Mouse (Mus musculus) lung, embryonic 14.5 days (tissue): Measurements from ENCODE around the gene Prx. TPM values are rescaled to one million over a fixed set of nuclear protein-coding genes. Genes with fewer than 3 reads are reported as not detected.

Source experiments
- ATAC-seq: fragments of 200-750 bp; cut with Nextera tagmentation; 2 replicates; pipeline ENCODE4 v1.8.0; 2017; ENCODE audit warnings: mild to moderate bottlenecking, moderate TSS enrichment, moderate library complexity; ENCODE audit not compliant: insufficient read depth
- DNase-seq: peaks from one replicate; pipeline ENCODE4 v3.0.0-alpha.2; 2015
- H3K27ac ChIP-seq: fragments of 300-500 bp; sonication (generic); 2 replicates; pipeline ENCODE4 v1.5.1; 2014; ENCODE audit warnings: low read depth, mild to moderate bottlenecking, moderate library complexity
- H3K27me3 ChIP-seq: fragments of 300-500 bp; sonication (generic); 2 replicates; pipeline ENCODE4 v1.6.1; 2014; ENCODE audit warnings: low read length, control low read depth; ENCODE audit not compliant: insufficient read depth
- H3K36me3 ChIP-seq: fragments of 300-500 bp; sonication (generic); 2 replicates; pipeline ENCODE4 v1.6.1; 2014; ENCODE audit warnings: control low read depth; ENCODE audit not compliant: insufficient read depth
- H3K4me1 ChIP-seq: fragments of 300-500 bp; sonication (generic); 2 replicates; pipeline ENCODE4 v1.6.1; 2014; ENCODE audit warnings: antibody characterized with exemption, control low read depth; ENCODE audit not compliant: insufficient read depth
- H3K4me2 ChIP-seq: fragments of 300-500 bp; sonication (generic); 2 replicates; pipeline ENCODE4 v1.6.1; 2014; ENCODE audit warnings: mild to moderate bottlenecking
- H3K4me3 ChIP-seq: fragments of 300-500 bp; sonication (generic); 2 replicates; pipeline ENCODE4 v1.5.1; 2014; ENCODE audit warnings: low read depth, low read length
- H3K9ac ChIP-seq: fragments of 300-500 bp; sonication (generic); 2 replicates; pipeline ENCODE4 v1.6.1; 2014
- H3K9me3 ChIP-seq: fragments of 300-500 bp; sonication (generic); 2 replicates; pipeline ENCODE4 v1.6.1; 2016; ENCODE audit warnings: low read depth, low read length, control low read depth
- CTCF ChIP-seq: IDR thresholded peaks from 2 replicates; pipeline ENCODE4 v1.5.1; 2016; ENCODE audit warnings: antibody characterized with exemption, low read depth
- WGBS: fragments of 180-500 bp; shearing (Covaris S2); extraction: QIAGEN DNeasy Blood & Tissue Kit; methylation state at CpG from one replicate; pipeline ENCODE4 v1.1.7; 2014; 5-methylcytosine and 5-hydroxymethylcytosine counted together
- polyA plus RNA-seq: library from polyadenylated mRNA; unstranded; fragments of >200 nt; fragmentation: Nextera tagmentation; extraction: Ambion mirVana; gene quantifications from 2 replicates; pipeline ENCODE4 v1.2.1, GENCODE M21; 2014

The Prx gene
- polyA plus RNA-seq, 1 experiment from 2014 or later: 2.5 TPM

- no peaks in the 10 kb centered on the region for H3K4me1 ChIP-seq
- no peak for TF ChIP-seq CTCF
- H3K4me3 ChIP-seq: no peak overlapping the region
- no peak overlapping the region for H3K27ac ChIP-seq
- WGBS: 63% methylated on average over 1 of the region's 1 CpGs
- peaks cover 4% of the 10 kb centered on the region; the same call in 1 of the 2 replicates for H3K9me3 ChIP-seq
- no peak overlapping the region for H3K4me2 ChIP-seq
- no peaks in the 10 kb centered on the region for H3K27me3 ChIP-seq
- no peak overlapping the region for H3K9ac ChIP-seq
- DNase-seq: peak; percentile 44
- ATAC-seq: no peak
- peaks cover 5% of the 10 kb centered on the region; the same call in 1 of the 2 replicates for H3K36me3 ChIP-seq
Observed at GRCm38 (mm10) chr7:27520599-27520998, 21.5 kb downstream of the Prx start.

GRCm38 (mm10) chr7:27522967-27523366, 23.8 kb downstream of the Prx start, which contains the start of gene Hipk4:
Gene Hipk4 (plus strand): TSS chr7:27523267.
- Histone ChIP-seq H3K9ac (no peak within 1 kb of the TSS), H3K36me3 (0 out of 2 replicates have a peak, but pooled peaks cover 3% of the 10 kb centered on the region), H3K4me1 (no peaks in the 10 kb centered on the region), H3K9me3 (peaks cover 4% of the 10 kb centered on the region; the same call in 1 of the 2 replicates), H3K4me2 (no peak within 1 kb of the TSS), H3K4me3 (no peak within 1 kb of the TSS), H3K27ac (no peak within 1 kb of the TSS), H3K27me3 (no peaks in the 10 kb centered on the region)
- DNase-seq (no peak), ATAC-seq (no peak)
- WGBS: 48% methylated on average over 5 of the region's 5 CpGs
- TF ChIP-seq CTCF: no peak

- Histone ChIP-seq H3K9me3 (peaks cover 4% of the 10 kb centered on the region; the same call in 1 of the 2 replicates), H3K4me2 (no peak overlapping the region), H3K4me3 (no peak overlapping the region), H3K9ac (no peak overlapping the region), H3K36me3 (0 out of 2 replicates have a peak, but pooled peaks cover 2% of the 10 kb centered on the region), H3K27ac (no peak overlapping the region), H3K4me1 (no peaks in the 10 kb centered on the region), H3K27me3 (no peaks in the 10 kb centered on the region)
- DNase-seq (no peak), ATAC-seq (no peak)
- WGBS: 92% methylated on average over 13 of the region's 13 CpGs
- TF ChIP-seq CTCF: no peak
Observed at GRCm38 (mm10) chr7:27523805-27524204, 24.7 kb downstream of the Prx start.

- 24% methylated on average over 10 of the region's 10 CpGs for WGBS
Observed at GRCm38 (mm10) chr7:27526039-27526827, 27.1 kb downstream of the Prx start.

GRCm38 (mm10) chr7:27529070-27529469, 29.9 kb downstream of the Prx start:
- ATAC-seq (no peak), DNase-seq (no peak)
- TF ChIP-seq CTCF: no peak
- no peak overlapping the region for H3K4me3 ChIP-seq
- no peaks in the 10 kb centered on the region for H3K4me1 ChIP-seq
- H3K36me3 ChIP-seq: peaks cover 19% of the 10 kb centered on the region; the same call in 1 of the 2 replicates
- H3K27ac ChIP-seq: no peak overlapping the region
- H3K9ac ChIP-seq: no peak overlapping the region
- no peak overlapping the region for H3K4me2 ChIP-seq
- no peaks in the 10 kb centered on the region for H3K9me3 ChIP-seq
- 74% methylated on average over 21 of the region's 21 CpGs for WGBS
- H3K27me3 ChIP-seq: no peaks in the 10 kb centered on the region

More at GRCm38 (mm10) chr7:27526039-27526827, 27.1 kb downstream of the Prx start:
- H3K4me3 ChIP-seq: no peak overlapping the region
- TF ChIP-seq CTCF: peak; percentile 97
- ATAC-seq (peak; percentile 68), DNase-seq (peak; percentile 94)
- no peak overlapping the region for H3K4me2 ChIP-seq
- no peaks in the 10 kb centered on the region for H3K9me3 ChIP-seq
- no peak overlapping the region for H3K27ac ChIP-seq
- H3K27me3 ChIP-seq: no peaks in the 10 kb centered on the region
- no peaks in the 10 kb centered on the region; the same call in 1 of the 2 replicates for H3K36me3 ChIP-seq
- H3K9ac ChIP-seq: no peak overlapping the region
- H3K4me1 ChIP-seq: no peaks in the 10 kb centered on the region

- H3K9me3 ChIP-seq: no peaks in the 10 kb centered on the region
- H3K4me1 ChIP-seq: no peaks in the 10 kb centered on the region
- no peak overlapping the region for H3K4me3 ChIP-seq
- H3K4me2 ChIP-seq: no peak overlapping the region
- no peaks in the 10 kb centered on the region for H3K27me3 ChIP-seq
- no peak for ATAC-seq
- WGBS: 82% methylated on average over 3 of the region's 3 CpGs
- no peak for DNase-seq
- no peak overlapping the region for H3K9ac ChIP-seq
- H3K27ac ChIP-seq: no peak overlapping the region
- peak; percentile 24; the same call in 1 of the 2 replicates for TF ChIP-seq CTCF
- H3K36me3 ChIP-seq: peaks cover 27% of the 10 kb centered on the region; the same call in 1 of the 2 replicates
Observed at GRCm38 (mm10) chr7:27530937-27531336, 31.8 kb downstream of the Prx start.

GRCm38 (mm10) chr7:27531707-27532106, 32.6 kb downstream of the Prx start:
- Histone ChIP-seq H3K36me3 (peaks cover 33% of the 10 kb centered on the region; the same call in 1 of the 2 replicates), H3K4me2 (no peak overlapping the region), H3K9me3 (no peaks in the 10 kb centered on the region), H3K9ac (no peak overlapping the region), H3K4me1 (no peaks in the 10 kb centered on the region), H3K27me3 (no peaks in the 10 kb centered on the region), H3K27ac (no peak overlapping the region), H3K4me3 (no peak overlapping the region)
- 83% methylated on average over 10 of the region's 10 CpGs for WGBS
- DNase-seq (no peak), ATAC-seq (no peak)
- no peak for TF ChIP-seq CTCF
